Mouse (Mus musculus) spleen, adult 2 months (tissue): ENCODE data around the gene Mdm1.

Experiments
- CTCF ChIP-seq: fragments of 200-500 bp; IDR thresholded peaks from 2 replicates; pipeline ENCODE4 v1.5.1; 2011; ENCODE audit warnings: mild to moderate bottlenecking, inconsistent platforms; ENCODE audit not compliant: insufficient read depth, insufficient read length, insufficient replicate concordance; ENCODE audit errors: extremely low read depth
- POLR2A ChIP-seq: fragments of 200-500 bp; IDR thresholded peaks from 2 replicates; pipeline ENCODE4 v1.6.1; 2011; ENCODE audit warnings: low read depth, low read length, inconsistent platforms

DNA sequence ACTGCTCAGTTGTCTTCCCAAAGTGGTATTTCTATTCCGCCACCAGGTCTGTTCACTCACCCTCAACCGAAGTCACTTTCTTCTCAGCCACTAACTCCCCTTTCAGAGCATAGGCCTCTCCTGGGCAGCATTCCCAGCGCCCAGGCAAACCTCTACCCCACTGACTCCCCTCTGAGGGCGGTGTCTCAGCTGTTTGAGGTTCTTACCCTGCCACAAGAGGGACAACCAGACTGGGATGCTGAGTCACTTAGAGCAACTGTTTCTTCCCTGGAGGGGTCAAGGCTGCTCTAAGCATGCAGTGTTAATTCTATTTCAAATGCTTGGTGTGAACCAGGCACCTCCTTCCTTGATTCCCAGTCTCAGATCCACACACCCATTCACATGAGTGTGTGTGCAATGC, 46.8 kb upstream of the Mdm1 start:
- TF ChIP-seq POLR2A (no peak), CTCF (no peak)
